Mouse (Mus musculus): ENCODE measurements at regions not wholly inside any gene's neighbourhood (a gene's known extent, or its start where the extent isn't known, plus 50 kb on each side); places are given as distances from the start of the nearest gene placed in this dataset.

- TF ChIP-seq USF1 (IDR thresholded peaks at IDR 0.05; ENCODE audit: low read depth) (no peak), MAX (IDR thresholded peaks at IDR 0.05) (no peak)
These were observed 58.0 kb upstream of the Abhd2 start for GRCm38 (mm10) chr7:79215001-79215400.
